Mouse (Mus musculus) heart, postnatal 0 days (tissue): ENCODE data around the gene Gpr68.

Experiments used
- CTCF ChIP-seq: IDR thresholded peaks from 2 replicates; pipeline ENCODE4 v1.5.1; 2016; ENCODE audit warnings: antibody characterized with exemption, control low read depth, low read depth
- EP300 ChIP-seq: IDR thresholded peaks from 2 replicates; pipeline ENCODE4 v1.6.1; 2016; ENCODE audit warnings: antibody characterized with exemption, low read depth

DNA sequence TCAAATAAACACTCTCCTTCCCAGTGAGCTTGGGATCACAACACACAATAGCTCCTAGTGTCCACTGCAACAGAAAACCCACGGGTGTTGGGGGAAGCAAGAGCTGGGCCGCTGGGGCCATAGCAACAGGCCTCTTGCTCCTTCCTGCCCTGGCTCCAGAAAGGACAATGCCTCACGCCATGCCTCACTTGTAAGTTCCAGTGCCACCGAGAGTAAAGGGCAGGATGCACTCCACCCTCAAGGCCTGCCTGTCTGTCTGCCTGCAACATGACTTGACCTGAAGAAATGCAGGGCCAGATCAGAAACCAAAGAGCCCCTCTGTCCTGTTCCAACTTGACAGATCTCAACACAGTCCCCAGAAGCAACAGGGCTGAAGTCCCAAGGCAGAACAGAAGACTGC is 48.8 kb upstream of the Gpr68 start:
- no peak for TF ChIP-seq CTCF
- TF ChIP-seq EP300, result no peak
